Mouse (Mus musculus) adrenal gland, adult 2 months (tissue): ENCODE measurements around the gene 9130019O22Rik. TPM values are rescaled to one million over a fixed set of nuclear protein-coding genes. Genes with fewer than 3 reads are reported as not detected.
"Not testable (repeated sequence)": the region's sequence is repeated elsewhere in the genome, so short reads cannot be mapped to it uniquely, and the experiment has no call there.

Source experiments
- DNase-seq: peaks from one replicate; pipeline ENCODE4 v3.0.0; 2021
- polyA plus RNA-seq: library from polyadenylated mRNA; depleted of rRNA; stranded (reverse); fragments of >200 nt; gene quantifications from 2 replicates; pipeline ENCODE4 v1.2.3, GENCODE M21; 2012; rRNA removed
- total RNA-seq, 2 experiments: library from RNA; stranded (reverse); gene quantifications; 2 replicates each; pipeline ENCODE4 v1.2.3; 2021

The 9130019O22Rik gene
- total and polyA plus RNA-seq, 3 experiments = 3.3 to 6.3 (median 4.4) TPM

DNA sequence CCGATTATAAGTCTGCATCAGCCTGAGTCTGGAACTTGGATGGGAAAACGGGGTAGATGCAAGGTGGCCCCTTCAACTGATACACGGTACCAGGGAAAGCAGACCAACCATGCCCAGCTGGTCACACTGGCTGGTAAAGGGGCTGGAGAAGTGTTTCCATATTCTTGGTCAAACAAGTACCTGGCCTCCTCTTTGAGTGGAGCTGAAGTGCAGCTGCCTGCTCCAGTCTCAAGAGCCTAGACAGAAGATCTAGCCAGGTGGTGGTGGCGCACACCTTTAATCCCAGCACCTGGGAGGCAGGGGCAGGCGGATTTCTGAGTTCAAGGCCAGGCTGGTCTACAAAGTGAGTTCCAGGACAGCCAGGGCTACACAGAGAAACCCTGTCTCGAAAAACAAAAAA is 45.1 kb downstream of the 9130019O22Rik start:
- DNase-seq = not testable (repeated sequence)

DNA sequence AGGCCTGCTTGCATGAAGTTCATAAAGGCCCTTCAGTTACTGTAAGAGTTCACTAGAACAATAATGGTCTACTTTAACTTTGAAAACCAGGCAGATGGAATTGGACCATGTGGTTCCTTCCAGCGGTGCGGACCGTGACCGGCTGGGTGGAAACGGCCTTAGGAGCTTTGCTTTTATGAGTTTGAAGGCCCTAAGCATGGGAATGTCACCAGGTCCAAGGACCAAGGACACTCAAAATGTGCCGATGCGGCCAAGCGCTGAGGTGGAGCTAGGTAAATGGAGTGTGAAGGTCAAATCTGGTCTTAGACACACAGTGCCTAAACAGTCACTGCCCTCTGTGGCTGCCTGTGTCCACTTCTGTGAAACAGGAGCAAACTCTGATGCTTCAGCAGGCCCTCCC is 45.6 kb downstream of the 9130019O22Rik start:
- DNase-seq = no peak

DNA sequence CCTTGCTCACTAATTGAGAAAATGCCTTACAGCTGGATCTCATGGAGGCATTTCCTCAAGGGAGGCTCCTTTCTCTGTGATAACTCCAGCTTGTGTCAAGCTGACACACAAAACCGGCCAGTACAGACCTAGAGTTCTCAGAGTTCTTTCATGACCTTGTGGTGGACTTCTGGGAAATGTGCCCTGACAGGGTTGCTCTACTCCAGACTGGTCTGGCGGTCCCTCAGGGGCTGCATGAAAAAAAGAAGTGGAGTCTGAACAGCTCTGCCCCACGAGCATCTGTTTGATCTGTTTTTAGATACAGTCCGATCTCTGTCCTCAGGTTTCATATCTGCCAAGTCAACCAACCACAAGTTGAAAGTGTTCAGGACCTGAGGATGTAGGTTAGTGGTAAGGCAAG is 49.3 kb downstream of the 9130019O22Rik start:
- DNase-seq = no peak

DNA sequence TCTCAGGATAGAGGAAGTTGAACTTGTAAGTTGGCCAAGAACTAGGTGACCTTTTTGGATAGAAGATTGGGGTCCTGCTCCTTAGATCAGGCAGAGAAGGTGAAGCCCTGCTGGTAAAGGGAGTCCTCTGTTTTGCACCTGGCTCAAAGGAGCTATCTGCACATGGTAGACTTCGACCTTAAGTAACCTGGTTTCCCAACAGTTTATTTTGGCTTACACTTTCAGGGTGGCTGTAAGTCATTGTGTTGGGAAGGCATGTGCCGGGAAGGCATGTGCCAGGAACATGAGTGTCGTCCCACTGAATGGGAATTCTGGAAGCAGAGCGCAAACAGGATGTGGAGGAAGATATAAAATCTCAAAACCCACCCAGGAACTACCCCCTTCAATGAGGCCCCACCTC is 51.4 kb downstream of the 9130019O22Rik start:
- DNase-seq = no peak

DNA sequence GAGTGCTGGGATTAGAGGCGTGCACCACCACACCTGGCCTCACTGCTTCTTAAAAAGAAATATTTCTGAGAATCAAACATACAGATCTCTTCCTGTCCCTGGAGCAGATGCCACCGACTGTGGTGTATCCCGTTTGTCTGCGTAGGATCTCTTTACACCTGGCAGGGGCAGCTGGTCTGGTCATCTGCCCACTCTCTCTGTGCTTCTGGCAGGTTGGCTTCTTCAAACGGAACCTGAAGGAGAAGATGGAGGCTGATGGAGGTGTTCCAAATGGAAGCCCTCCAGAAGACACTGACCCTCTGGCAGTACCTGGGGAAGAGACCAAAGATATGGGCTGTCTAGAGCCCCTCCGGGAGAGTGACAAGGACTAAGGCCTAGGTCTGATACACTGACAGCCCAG is 53.7 kb downstream of the 9130019O22Rik start:
- DNase-seq = no peak

Other genes starting within 250 kb of the 9130019O22Rik start
- gene Spn, start 249.3 kb downstream of the 9130019O22Rik start, total RNA-seq = 1 to 10 TPM in 1 of 2 experiments, under 1 TPM in 1; 0.58 to 1.0 TPM
- 1.0 and 2.0 TPM in 2 replicates for gene Spn, start 249.3 kb downstream of the 9130019O22Rik start, polyA plus RNA-seq
- gene Cd2bp2, start 191.1 kb downstream of the 9130019O22Rik start, total RNA-seq = 10 to 100 TPM; 37.6 to 67.6 TPM
- 12.7 and 13.8 TPM in 2 replicates for gene Cd2bp2, start 191.1 kb downstream of the 9130019O22Rik start, polyA plus RNA-seq
- gene Tbc1d10b, start 178.7 kb downstream of the 9130019O22Rik start, total RNA-seq = 10 to 100 TPM; 36.0 to 43.6 TPM
- 31.5 and 35.1 TPM in 2 replicates for gene Tbc1d10b, start 178.7 kb downstream of the 9130019O22Rik start, polyA plus RNA-seq
- 1 to 10 TPM; 2.2 to 2.3 TPM for gene Mylpf, start 178.3 kb downstream of the 9130019O22Rik start, total RNA-seq
- not detected in 2 replicates for gene Mylpf, start 178.3 kb downstream of the 9130019O22Rik start, polyA plus RNA-seq
- 10 to 100 TPM; 11.7 to 12.7 TPM for gene Zfp553, start 154.1 kb downstream of the 9130019O22Rik start, total RNA-seq
- 18.3 and 20.5 TPM in 2 replicates for gene Zfp553, start 154.1 kb downstream of the 9130019O22Rik start, polyA plus RNA-seq
- gene Sept1, start 154.0 kb downstream of the 9130019O22Rik start, total RNA-seq = 10 to 100 TPM in 1 of 2 experiments, 1 to 10 TPM in 1; 7.1 to 11.4 TPM
- gene Sept1, start 154.0 kb downstream of the 9130019O22Rik start, polyA plus RNA-seq = 8.6 and 10.9 TPM in 2 replicates
- gene Zfp771, start 142.9 kb downstream of the 9130019O22Rik start, total RNA-seq = 10 to 100 TPM; 27.1 to 32.4 TPM
- gene Zfp771, start 142.9 kb downstream of the 9130019O22Rik start, polyA plus RNA-seq = 295 and 338 TPM in 2 replicates
- 10 to 100 TPM; 34.7 to 37.6 TPM for gene Dctpp1, start 126.5 kb downstream of the 9130019O22Rik start, total RNA-seq
- gene Dctpp1, start 126.5 kb downstream of the 9130019O22Rik start, polyA plus RNA-seq = 45.1 and 57.1 TPM in 2 replicates
- gene Sephs2, start 113.1 kb downstream of the 9130019O22Rik start, total RNA-seq = 100 to 1,000 TPM in 1 of 2 experiments, 10 to 100 TPM in 1; 90.0 to 118 TPM
- 41.8 and 46.5 TPM in 2 replicates for gene Sephs2, start 113.1 kb downstream of the 9130019O22Rik start, polyA plus RNA-seq
- gene Itgal, start 90.9 kb downstream of the 9130019O22Rik start, total RNA-seq = 1 to 10 TPM; 1.7 to 2.4 TPM
- gene Itgal, start 90.9 kb downstream of the 9130019O22Rik start, polyA plus RNA-seq = 1.6 and 1.7 TPM in 2 replicates
- gene Zfp768, start 41.6 kb downstream of the 9130019O22Rik start, total RNA-seq = 10 to 100 TPM; 30.5 to 32.3 TPM
- 52.5 and 54.2 TPM in 2 replicates for gene Zfp768, start 41.6 kb downstream of the 9130019O22Rik start, polyA plus RNA-seq
- gene Zfp747, start 11.1 kb downstream of the 9130019O22Rik start, total RNA-seq = 10 to 100 TPM in 1 of 2 experiments, 1 to 10 TPM in 1; 8.0 to 11.2 TPM
- 4.4 and 6.7 TPM in 2 replicates for gene Zfp747, start 11.1 kb downstream of the 9130019O22Rik start, polyA plus RNA-seq
- gene E430018J23Rik, start 6.5 kb upstream of the 9130019O22Rik start, total RNA-seq = 10 to 100 TPM in 1 of 2 experiments, 1 to 10 TPM in 1; 7.1 to 10.3 TPM
- gene E430018J23Rik, start 6.5 kb upstream of the 9130019O22Rik start, polyA plus RNA-seq = 8.9 and 10.0 TPM in 2 replicates
- gene Zfp764, start 19.7 kb upstream of the 9130019O22Rik start, total RNA-seq = 1 to 10 TPM; 5.0 to 8.1 TPM
- gene Zfp764, start 19.7 kb upstream of the 9130019O22Rik start, polyA plus RNA-seq = 4.1 and 4.5 TPM in 2 replicates
- 10 to 100 TPM; 13.3 to 15.3 TPM for gene Zfp688, start 34.9 kb upstream of the 9130019O22Rik start, total RNA-seq
- 30.2 and 33.8 TPM in 2 replicates for gene Zfp688, start 34.9 kb upstream of the 9130019O22Rik start, polyA plus RNA-seq
- gene Zfp689, start 62.0 kb upstream of the 9130019O22Rik start, total RNA-seq = 1 to 10 TPM; 3.9 to 4.6 TPM
- 7.0 and 7.1 TPM in 2 replicates for gene Zfp689, start 62.0 kb upstream of the 9130019O22Rik start, polyA plus RNA-seq
- 10 to 100 TPM; 49.0 to 56.8 TPM for gene Prr14, start 72.4 kb upstream of the 9130019O22Rik start, total RNA-seq
- gene Prr14, start 72.4 kb upstream of the 9130019O22Rik start, polyA plus RNA-seq = 73.2 and 87.0 TPM in 2 replicates
- gene Fbrs, start 92.0 kb upstream of the 9130019O22Rik start, total RNA-seq = 10 to 100 TPM; 54.8 to 90.7 TPM
- 46.0 and 57.8 TPM in 2 replicates for gene Fbrs, start 92.0 kb upstream of the 9130019O22Rik start, polyA plus RNA-seq
- gene Srcap, start 124.8 kb upstream of the 9130019O22Rik start, total RNA-seq = 10 to 100 TPM; 68.6 to 90.2 TPM
- gene Srcap, start 124.8 kb upstream of the 9130019O22Rik start, polyA plus RNA-seq = 29.3 and 41.2 TPM in 2 replicates
- gene Gm42715, start 132.4 kb upstream of the 9130019O22Rik start, total RNA-seq = 10 to 100 TPM; 19.1 to 19.7 TPM
- 4.0 and 6.7 TPM in 2 replicates for gene Gm42715, start 132.4 kb upstream of the 9130019O22Rik start, polyA plus RNA-seq
- not detected for gene Tmem265, start 174.2 kb upstream of the 9130019O22Rik start, total RNA-seq
- 0.39 and 2.5 TPM in 2 replicates for gene Tmem265, start 174.2 kb upstream of the 9130019O22Rik start, polyA plus RNA-seq
- 10 to 100 TPM; 37.3 to 44.4 TPM for gene Phkg2, start 186.2 kb upstream of the 9130019O22Rik start, total RNA-seq
- 48.3 and 53.2 TPM in 2 replicates for gene Phkg2, start 186.2 kb upstream of the 9130019O22Rik start, polyA plus RNA-seq
- gene Ccdc189, start 201.4 kb upstream of the 9130019O22Rik start, total RNA-seq = 10 to 100 TPM in 1 of 2 experiments, 1 to 10 TPM in 1; 7.6 to 11.4 TPM
- 4.8 and 6.1 TPM in 2 replicates for gene Ccdc189, start 201.4 kb upstream of the 9130019O22Rik start, polyA plus RNA-seq
- 10 to 100 TPM; 54.9 to 55.7 TPM for gene Rnf40, start 201.6 kb upstream of the 9130019O22Rik start, total RNA-seq
- 19.3 and 23.3 TPM in 2 replicates for gene Rnf40, start 201.6 kb upstream of the 9130019O22Rik start, polyA plus RNA-seq
- gene Zfp629, start 228.6 kb upstream of the 9130019O22Rik start, total RNA-seq = 10 to 100 TPM; 16.3 to 21.2 TPM
- gene Zfp629, start 228.6 kb upstream of the 9130019O22Rik start, polyA plus RNA-seq = 14.0 and 15.5 TPM in 2 replicates